Mouse (Mus musculus): ENCODE measurements at regions not wholly inside any gene's neighbourhood (a gene's known extent, or its start where the extent isn't known, plus 50 kb on each side); places are given as distances from the start of the nearest gene placed in this dataset.
A peak's percentile ranks its signal among the peaks of the same experiment; 100 is the strongest.

GRCm38 (mm10) chr7:74107176-74107928, 93.9 kb upstream of the St8sia2 start:
- TF ChIP-seq CTCF (IDR thresholded peaks at IDR 0.05) = no peak
- Histone ChIP-seq H3K4me3 (no peak overlapping the region), H3K27ac (no peak overlapping the region)
- peak in 1 of 2 experiments; percentile 13 for DNase-seq (ENCODE audit: extremely low spot score in 1 of 2, low spot score in 2 of 2)
- intact Hi-C loops (cut with DNase I) = loop anchor here (5.0 kb wide), 3 partner anchors 80 to 450 kb away; no protein-coding TSS in a partner anchor

- Histone ChIP-seq H3K4me3 (no peak overlapping the region), H3K27ac (no peak overlapping the region)
- DNase-seq (ENCODE audit: extremely low spot score in 1 of 2, low spot score in 2 of 2) = no peak
- intact Hi-C loops (cut with DNase I) = no loop called here
- TF ChIP-seq CTCF (IDR thresholded peaks at IDR 0.05) = no peak
These were observed 78.0 kb upstream of the St8sia2 start for GRCm38 (mm10) chr7:74091402-74092025.

DNA sequence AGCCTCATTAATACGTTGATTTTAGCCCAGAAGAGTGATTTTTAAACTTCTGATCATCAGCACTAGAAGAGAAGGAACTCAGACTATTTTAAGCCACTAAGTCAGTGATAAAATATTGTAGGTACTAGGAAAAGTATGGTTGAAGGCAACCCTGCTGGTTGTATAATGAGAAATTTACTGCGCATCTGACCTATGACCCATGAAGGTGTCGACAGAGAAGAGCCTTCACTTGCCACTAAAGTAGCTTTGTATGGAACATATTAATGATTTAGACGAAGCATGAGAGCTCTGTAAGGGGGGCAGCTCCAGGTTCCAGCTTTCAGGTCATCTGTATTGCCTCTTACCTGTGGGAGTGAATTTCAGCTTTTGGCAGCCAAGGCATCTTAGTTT, 67.4 kb upstream of the St8sia2 start:
- DNase-seq (ENCODE audit: extremely low spot score in 1 of 2, low spot score in 2 of 2) = no peak
- intact Hi-C loops (cut with DNase I) = no loop called here
- Histone ChIP-seq H3K4me3 (no peak overlapping the region), H3K27ac (no peak overlapping the region)
- TF ChIP-seq CTCF (IDR thresholded peaks at IDR 0.05) = no peak

GRCm38 (mm10) chr7:74080079-74080845, 66.8 kb upstream of the St8sia2 start:
- intact Hi-C loops (cut with DNase I) = no loop called here
- H3K27ac ChIP-seq = no peak overlapping the region
- H3K4me3 ChIP-seq = no peak overlapping the region
- no peak for DNase-seq (ENCODE audit: extremely low spot score in 1 of 2, low spot score in 2 of 2)
- TF ChIP-seq CTCF (IDR thresholded peaks at IDR 0.05) = no peak

GRCm38 (mm10) chr7:74072632-74073031, 59.1 kb upstream of the St8sia2 start:
- no peak overlapping the region for H3K4me3 ChIP-seq
- H3K27ac ChIP-seq = no peak overlapping the region
- intact Hi-C loops (cut with DNase I) = no loop called here
- DNase-seq (ENCODE audit: extremely low spot score in 1 of 2, low spot score in 2 of 2) = no peak
- TF ChIP-seq CTCF (IDR thresholded peaks at IDR 0.05) = no peak

GRCm38 (mm10) chr7:74070836-74071235, 57.3 kb upstream of the St8sia2 start:
- H3K27ac ChIP-seq = no peak overlapping the region
- intact Hi-C loops (cut with DNase I) = no loop called here
- no peak for DNase-seq (ENCODE audit: extremely low spot score in 1 of 2, low spot score in 2 of 2)
- H3K4me3 ChIP-seq = no peak overlapping the region
- no peak for TF ChIP-seq CTCF (IDR thresholded peaks at IDR 0.05)

DNA sequence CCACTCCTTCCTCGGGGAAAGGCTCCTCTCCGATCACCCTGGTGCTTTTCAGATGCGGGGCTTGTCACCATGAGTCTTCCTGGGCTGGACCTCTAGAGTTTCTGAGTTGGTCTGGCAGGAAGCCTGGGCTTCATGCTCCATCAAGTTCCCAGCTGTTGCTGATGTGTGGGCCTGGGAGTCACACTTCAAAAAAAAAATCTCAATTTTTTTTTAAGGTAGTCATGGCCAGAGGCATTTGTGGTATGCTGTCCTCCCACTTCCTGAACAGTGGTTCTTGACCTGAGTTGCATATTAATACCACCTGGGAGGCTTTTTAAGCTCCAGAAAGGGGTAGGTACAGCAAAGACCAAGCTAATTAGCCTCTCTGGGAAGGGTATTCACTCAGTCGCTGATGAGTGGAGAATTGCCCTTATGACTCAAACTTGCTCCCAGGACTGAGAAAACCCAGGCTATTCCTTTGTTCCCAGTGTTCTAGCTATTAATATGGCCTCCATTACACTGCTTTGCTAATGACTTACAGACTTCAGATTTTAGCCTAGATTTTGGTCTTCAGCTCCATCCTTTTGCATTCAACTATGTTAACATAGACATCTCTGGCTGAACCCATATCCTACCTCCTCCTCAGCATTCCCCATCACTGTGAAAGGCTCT, 52.1 kb upstream of the St8sia2 start:
- no peak for DNase-seq (ENCODE audit: extremely low spot score in 1 of 2, low spot score in 2 of 2)
- no peak overlapping the region for H3K27ac ChIP-seq
- intact Hi-C loops (cut with DNase I) = no loop called here
- no peak overlapping the region for H3K4me3 ChIP-seq
- no peak for TF ChIP-seq CTCF (IDR thresholded peaks at IDR 0.05)

Data from left cerebral cortex, adult 2 months (tissue).